Mouse (Mus musculus): ENCODE data around the gene 6030408B16Rik. TPM values are rescaled to one million over a fixed set of nuclear protein-coding genes. Genes with fewer than 3 reads are reported as not detected.

The 6030408B16Rik gene
- polyA plus RNA-seq (2017; shearing (Covaris generic)) = not detected

DNA sequence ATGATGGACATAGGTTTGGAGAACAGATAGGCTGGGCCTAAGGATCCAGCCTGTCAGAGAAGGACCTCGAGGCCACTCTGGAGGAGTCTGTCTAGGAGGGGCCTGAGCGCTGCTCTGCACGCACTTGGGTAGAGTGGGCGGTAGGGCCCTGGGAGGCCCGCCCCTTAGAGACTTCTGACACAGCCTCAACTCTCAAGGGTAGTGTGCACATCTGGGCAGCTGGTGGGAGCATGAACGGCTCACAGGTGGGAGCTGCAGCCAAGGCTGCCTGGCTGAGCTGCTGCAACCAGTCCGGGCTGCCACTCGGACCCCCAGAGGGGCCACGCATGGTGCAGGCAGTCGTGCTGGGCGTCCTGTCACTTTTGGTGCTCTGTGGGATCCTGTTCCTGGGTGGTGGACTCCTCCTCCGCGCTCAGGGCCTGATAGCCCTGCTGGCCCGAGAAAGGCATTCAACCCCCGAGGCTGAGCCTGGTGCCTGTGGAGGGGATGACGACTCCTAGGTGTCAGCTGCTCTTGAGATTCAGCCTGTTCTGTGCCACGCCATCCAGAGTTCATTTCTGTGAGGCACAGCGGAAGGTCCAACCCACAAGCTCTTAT, at the start of gene 6030408B16Rik:
6030408B16Rik (plus strand) TSS at position 188 of the 597 bp plus-strand sequence.

DNA sequence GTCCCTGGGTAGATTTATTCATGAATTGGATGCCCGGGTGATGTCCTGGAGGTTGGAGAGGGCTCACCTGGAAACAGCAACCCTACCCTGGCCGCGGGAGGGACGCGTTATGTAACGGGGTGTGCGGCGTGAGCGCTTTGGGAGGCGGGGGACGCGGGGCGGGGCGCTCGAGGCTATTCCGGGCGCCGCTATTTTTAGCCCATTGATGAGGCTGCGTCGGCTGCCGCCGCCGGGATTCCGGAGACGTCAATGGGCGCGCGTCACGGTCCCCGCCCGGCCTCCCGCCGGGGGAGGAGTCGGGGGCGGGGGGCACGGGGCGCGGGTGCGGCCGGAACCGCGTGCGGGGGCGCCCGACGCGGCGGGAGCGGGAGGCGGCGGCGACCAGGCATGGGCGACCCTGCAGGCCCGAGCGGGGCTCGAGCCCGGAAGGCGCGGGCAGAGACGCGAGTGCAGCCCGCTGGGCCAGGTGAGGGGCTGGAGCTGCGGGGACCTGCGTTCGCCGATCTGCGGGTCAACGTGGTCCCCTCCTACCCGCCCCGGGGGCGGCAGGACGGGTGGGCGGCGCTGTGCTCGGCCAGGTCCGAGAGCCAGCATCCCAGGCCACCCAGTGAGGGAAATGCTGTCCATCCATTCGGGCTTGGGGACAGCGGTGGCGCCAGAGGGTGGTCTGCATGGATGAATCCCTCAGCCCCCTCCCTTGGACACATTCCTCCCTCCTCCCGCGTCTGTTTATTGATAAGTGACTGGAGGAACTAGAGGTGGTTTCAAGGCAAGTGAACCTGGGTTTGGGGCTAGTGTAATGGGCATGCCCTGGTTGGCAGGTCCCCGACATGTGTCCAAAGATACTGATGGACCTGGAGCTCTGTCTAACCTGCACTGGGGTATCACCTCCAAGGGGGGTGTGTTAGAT, 38.9 kb upstream of the 6030408B16Rik start, which contains the start of gene Nr4a1:
Nr4a1 (plus strand) TSS at position 384 of the 910 bp plus-strand sequence.

DNA sequence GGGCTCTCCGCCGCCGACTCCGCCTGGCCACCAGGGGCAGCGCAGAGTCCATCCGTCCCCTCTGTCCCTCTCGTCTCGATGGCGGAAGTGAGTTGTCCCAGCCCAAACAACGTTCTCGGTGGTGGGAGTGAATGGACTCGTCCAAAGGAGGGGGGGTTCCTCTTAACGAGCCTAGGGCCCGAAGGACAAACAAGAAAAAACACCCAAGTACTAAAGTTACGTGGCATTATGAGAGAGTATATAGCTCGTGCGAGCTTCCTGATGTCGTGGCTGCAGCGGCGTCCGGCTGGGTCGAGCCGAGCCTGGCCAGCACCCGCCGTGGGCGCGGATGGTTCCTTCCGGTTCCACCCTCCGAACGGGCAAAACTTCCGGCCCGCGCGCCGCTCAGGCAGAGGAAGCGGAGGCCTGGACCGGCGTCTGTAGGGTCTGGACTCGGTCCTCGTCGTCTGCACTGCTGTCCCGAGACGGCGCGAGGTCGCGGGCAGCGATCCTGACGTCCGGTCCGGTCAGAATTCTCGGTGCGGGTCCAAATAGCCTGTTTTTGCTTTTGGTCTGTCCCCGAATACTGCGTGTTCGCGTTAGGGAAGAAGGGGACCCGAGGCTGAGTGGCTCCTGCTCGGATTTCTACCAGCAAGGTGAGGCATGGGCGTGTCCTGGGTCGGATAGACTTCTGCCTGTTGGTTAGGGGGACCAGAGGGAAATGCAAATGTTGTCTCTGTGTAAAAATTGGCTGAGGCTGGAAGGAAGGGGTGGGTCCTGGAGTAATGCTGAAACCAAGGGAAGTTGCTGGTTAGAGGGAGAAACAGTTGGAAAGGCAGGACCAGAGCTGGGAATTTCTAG, 8.9 kb upstream of the 6030408B16Rik start, which contains the start of gene Atg101:
Atg101 (plus strand) TSS at position 362 of the 840 bp plus-strand sequence.

Other genes with a start within 250 kb of the 6030408B16Rik start
- gene Gm47841, start 245.8 kb upstream of the 6030408B16Rik start, polyA plus RNA-seq (2017; shearing (Covaris generic)) = not detected
- gene Fignl2, start 214.6 kb upstream of the 6030408B16Rik start, polyA plus RNA-seq (2017; shearing (Covaris generic)) = 0.15 TPM
- gene Ankrd33, start 177.5 kb upstream of the 6030408B16Rik start, polyA plus RNA-seq (2017; shearing (Covaris generic)) = not detected
- 1.1 TPM for gene Acvrl1, start 164.7 kb upstream of the 6030408B16Rik start, polyA plus RNA-seq (2017; shearing (Covaris generic))
- 0.34 TPM for gene Acvr1b, start 119.1 kb upstream of the 6030408B16Rik start, polyA plus RNA-seq (2017; shearing (Covaris generic))
- 29.6 TPM for gene Grasp, start 69.0 kb upstream of the 6030408B16Rik start, polyA plus RNA-seq (2017; shearing (Covaris generic))
- 1,905 TPM for gene Nr4a1, start 38.9 kb upstream of the 6030408B16Rik start, polyA plus RNA-seq (2017; shearing (Covaris generic))
- gene Atg101, start 8.9 kb upstream of the 6030408B16Rik start, polyA plus RNA-seq (2017; shearing (Covaris generic)) = 99.9 TPM
- 0.46 TPM for gene Krt80, start 77.0 kb downstream of the 6030408B16Rik start, polyA plus RNA-seq (2017; shearing (Covaris generic))
- gene Krt7, start 117.8 kb downstream of the 6030408B16Rik start, polyA plus RNA-seq (2017; shearing (Covaris generic)) = 0.21 TPM
- not detected for gene Krt87, start 145.6 kb downstream of the 6030408B16Rik start, polyA plus RNA-seq (2017; shearing (Covaris generic))
- gene Krt88, start 154.5 kb downstream of the 6030408B16Rik start, polyA plus RNA-seq (2017; shearing (Covaris generic)) = not detected
- gene Krt81, start 170.5 kb downstream of the 6030408B16Rik start, polyA plus RNA-seq (2017; shearing (Covaris generic)) = not detected
- gene Krt86, start 180.3 kb downstream of the 6030408B16Rik start, polyA plus RNA-seq (2017; shearing (Covaris generic)) = not detected
- gene Krt83, start 198.3 kb downstream of the 6030408B16Rik start, polyA plus RNA-seq (2017; shearing (Covaris generic)) = 21.6 TPM
- gene Gm49425, start 224.0 kb downstream of the 6030408B16Rik start, polyA plus RNA-seq (2017; shearing (Covaris generic)) = not detected
- not detected for gene Krt84, start 239.6 kb downstream of the 6030408B16Rik start, polyA plus RNA-seq (2017; shearing (Covaris generic))